12 mouse cellular contexts compared by ENCODE assay signal in genomic region chr14:33058881-33059660, GRCm38 (mm10).
DNase-seq lines count a peak whose midpoint lies in the region.
"Had no signal": no experiment of that assay in that cellular context is flagged by ENCODE, and none has a peak within 500 bp of the region (broad histone marks: within the 10 kb centered on the region; RNA-seq: fewer than 3 reads in every experiment).

No protein-coding gene starts in this region.

- DNase-seq in cerebellum, postnatal 10 days = peak; percentile 86 to 87
- DNase-seq in cerebellum, adult 11 months = no peak
- DNase-seq in cerebellum, postnatal 25 days = peak; percentile 37 to 49
- DNase-seq in cerebellum, adult 8-10 months = no peak
- DNase-seq in left cerebral cortex, postnatal 4 days = peak; percentile 56
- DNase-seq in left cerebral cortex, postnatal 36 days (ENCODE audit: low spot score in 2 of 2) = no peak
- DNase-seq: adrenal gland, adult 8-10 months; adrenal gland, postnatal 14 days; adrenal gland, postnatal 36 days; B cell, adult 2 months; cerebellum, adult 9-11 months; forebrain, postnatal 0 days had no signal

- intact Hi-C loops in left cerebral cortex, postnatal 4 days (cut with DNase I) = no loop called here
- intact Hi-C loops in left cerebral cortex, postnatal 36 days (cut with DNase I) = no loop called here

Comparison
In these comparisons a context has a peak if more than half of its experiments do, and no peak if none do; other contexts are left out.
1. DNase-seq: peak in cerebellum, postnatal 10 days (2 of 2), cerebellum, postnatal 25 days (2 of 2) and left cerebral cortex, postnatal 4 days (single experiment); none in cerebellum, adult 11 months (single experiment), cerebellum, adult 8-10 months (single experiment) and left cerebral cortex, postnatal 36 days (0 of 2).